Mouse (Mus musculus) neural tube, embryonic 10.5 days (tissue): Measurements from ENCODE around the gene Sigmar1.
"Not testable (repeated sequence)": the region's sequence is repeated elsewhere in the genome, so short reads cannot be mapped to it uniquely, and the experiment has no call there.

Source experiments
- DNase-seq: peaks from one replicate; pipeline ENCODE4 v3.0.0-alpha.2; 2017; ENCODE audit warnings: low spot score; ENCODE audit errors: extremely low spot score

Sigmar1 gene

DNA sequence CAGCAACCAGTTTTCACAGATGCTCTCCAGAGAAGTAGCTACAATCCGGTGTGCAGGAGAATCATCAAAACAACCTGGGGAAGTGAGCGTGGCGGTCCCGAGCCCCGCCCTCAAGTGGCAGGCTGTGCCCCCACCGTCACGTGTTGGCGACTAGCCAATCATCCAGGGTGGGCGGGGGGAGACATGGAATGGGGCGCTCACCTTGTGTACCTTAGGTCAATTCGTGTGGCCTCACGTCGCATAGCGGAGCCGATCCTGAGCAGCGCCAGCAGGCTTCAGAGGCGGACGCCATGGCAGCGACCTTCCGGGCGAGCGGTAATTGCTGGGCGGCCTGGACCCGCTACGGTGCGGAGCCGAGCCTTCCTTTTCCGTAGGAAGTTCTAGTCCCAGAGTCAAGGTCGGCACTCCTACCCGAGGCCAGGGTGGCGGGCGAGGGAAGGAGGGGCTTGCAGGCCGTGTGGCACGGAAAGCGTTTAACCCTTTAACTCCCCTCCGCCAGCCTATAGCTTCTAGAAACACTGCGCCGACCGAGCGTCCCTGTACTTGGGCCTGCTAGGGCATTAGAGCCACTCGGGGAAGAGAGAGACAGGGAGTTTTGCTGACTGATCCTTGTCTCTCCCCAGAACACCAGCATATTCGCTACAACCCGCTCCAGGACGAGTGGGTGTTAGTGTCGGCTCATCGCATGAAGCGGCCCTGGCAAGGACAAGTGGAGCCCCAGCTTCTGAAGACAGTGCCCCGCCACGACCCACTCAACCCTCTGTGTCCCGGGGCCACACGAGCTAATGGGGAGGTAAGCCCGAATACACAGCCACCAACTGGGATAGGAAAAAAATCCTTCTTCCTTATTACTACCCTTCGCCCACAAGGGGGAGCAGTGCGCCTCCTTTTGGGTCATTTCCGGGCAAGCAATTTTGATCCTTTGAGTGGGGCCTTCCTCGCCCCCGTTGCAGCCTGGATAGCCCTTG is at the start of gene Sigmar1:
TSS of gene Sigmar1 (minus strand) at position 820 of the 968 bp plus-strand sequence.
- DNase-seq = peak; percentile 85

DNA sequence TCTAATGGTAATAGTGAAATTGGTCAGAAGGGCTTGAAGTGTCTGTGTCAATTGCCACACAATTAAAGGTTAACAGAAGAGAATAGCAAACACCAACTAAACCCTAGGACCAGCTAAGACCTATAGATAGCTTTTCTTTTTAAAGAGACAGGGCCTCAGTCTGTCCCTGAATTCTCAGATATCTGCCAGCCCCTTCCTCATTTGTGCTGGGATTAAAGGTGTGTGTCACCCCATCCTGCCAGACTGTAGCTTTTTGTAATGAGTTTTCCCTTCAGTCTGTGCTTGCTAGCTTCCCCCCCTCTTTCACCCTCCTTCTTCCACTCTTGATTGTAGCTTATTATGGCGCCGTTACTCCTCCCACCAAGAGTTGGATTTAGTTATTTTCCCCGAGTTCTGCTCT is 27.2 kb upstream of the Sigmar1 start:
- not testable (repeated sequence) for DNase-seq

GRCm38 (mm10) chr4:41782711-41783110 is 26.8 kb upstream of the Sigmar1 start:
- DNase-seq = not testable (repeated sequence)

DNA sequence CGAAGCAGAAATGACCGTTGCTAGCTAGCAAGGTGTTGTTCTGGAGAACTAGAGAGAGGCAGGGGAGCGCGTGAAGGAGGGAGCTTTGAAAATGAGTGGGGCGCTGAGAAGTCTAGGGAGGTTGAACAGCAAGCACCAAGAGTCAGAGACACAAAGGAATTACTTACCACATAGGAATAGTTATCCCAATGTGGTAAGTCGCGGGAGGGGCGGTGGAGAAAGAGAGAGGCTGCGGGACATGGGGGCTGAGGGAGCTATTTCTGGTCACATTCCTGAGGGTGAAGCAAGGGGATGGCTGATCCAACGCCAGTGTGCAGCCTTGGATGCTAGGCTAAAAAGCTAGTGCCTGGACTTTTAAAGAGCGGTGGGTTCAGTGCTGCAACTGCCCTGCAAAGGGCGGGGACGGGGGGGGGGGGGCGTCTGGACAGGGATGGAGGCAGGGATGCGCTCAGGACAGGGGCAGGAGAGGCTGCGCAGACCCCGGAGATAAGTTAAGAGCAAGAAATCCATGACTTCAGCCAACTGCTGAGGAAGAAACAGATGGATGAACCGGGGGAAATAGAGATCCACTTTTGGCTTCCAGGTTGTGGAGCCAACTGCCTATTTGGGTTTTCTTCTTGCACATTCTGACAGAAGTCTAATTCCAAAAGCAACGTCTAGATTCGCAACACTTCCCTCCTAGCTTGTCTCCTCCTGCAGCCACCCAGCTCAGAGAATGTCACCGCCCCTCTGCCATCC is 26.0 kb upstream of the Sigmar1 start:
- not testable (repeated sequence) for DNase-seq

GRCm38 (mm10) chr4:41781271-41781670 is 25.3 kb upstream of the Sigmar1 start:
- DNase-seq = not testable (repeated sequence)

GRCm38 (mm10) chr4:41775840-41776239 is 19.9 kb upstream of the Sigmar1 start:
- not testable (repeated sequence) for DNase-seq

- not testable (repeated sequence) for DNase-seq
These were observed 18.5 kb upstream of the Sigmar1 start for GRCm38 (mm10) chr4:41774506-41774905.

GRCm38 (mm10) chr4:41774002-41774401 is 18.0 kb upstream of the Sigmar1 start, which contains the start of gene Ccl27a:
Gene Ccl27a, minus strand, starts transcription at chr4:41774247.
- DNase-seq = peak; percentile 74

DNA sequence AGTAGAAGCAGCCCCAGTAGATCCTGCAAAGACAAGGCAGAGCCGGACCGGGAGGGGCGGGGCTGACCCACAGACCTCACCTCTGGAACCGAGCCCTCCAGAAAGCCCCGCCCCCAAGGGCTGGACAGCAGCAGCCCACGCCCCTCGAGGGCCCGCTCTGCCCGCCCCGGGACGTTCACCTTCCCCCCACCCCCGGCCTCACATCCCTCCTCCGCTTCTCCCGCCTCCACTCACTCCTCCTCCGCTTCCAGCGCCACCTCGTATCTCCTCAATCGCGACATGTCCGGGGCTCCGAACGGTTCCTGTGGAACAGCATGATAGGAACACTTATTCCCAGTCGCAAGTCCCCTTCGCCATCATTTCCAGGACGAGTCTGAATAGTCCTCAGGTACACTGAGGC is 17.5 kb upstream of the Sigmar1 start:
- DNase-seq = peak; percentile 56

- DNase-seq = not testable (repeated sequence)
These were observed 17.0 kb upstream of the Sigmar1 start for GRCm38 (mm10) chr4:41772946-41773345.

DNA sequence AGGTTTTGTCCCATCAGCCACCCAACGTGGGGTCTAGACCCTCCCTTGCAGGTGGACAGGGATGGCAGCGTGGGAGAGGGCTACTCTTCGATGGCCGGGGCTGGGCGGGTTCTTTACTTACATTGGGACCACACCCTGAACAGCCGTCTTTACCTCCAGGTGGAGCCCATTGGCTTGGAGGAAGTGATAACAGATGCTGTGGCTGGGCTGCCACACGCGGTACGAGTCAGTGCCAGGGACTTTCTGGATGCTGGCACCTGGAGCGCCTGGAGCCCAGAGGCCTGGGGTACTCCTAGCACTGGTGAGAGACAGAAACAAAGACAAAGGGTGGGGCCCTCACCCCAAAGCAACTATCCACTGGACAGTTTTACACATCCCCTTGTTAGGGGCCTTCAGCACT is 11.3 kb upstream of the Sigmar1 start:
- not testable (repeated sequence) for DNase-seq

GRCm38 (mm10) chr4:41763176-41763575 is 7.2 kb upstream of the Sigmar1 start:
- not testable (repeated sequence) for DNase-seq

GRCm38 (mm10) chr4:41762688-41763114 is 6.7 kb upstream of the Sigmar1 start:
- peak; percentile 36 for DNase-seq

DNA sequence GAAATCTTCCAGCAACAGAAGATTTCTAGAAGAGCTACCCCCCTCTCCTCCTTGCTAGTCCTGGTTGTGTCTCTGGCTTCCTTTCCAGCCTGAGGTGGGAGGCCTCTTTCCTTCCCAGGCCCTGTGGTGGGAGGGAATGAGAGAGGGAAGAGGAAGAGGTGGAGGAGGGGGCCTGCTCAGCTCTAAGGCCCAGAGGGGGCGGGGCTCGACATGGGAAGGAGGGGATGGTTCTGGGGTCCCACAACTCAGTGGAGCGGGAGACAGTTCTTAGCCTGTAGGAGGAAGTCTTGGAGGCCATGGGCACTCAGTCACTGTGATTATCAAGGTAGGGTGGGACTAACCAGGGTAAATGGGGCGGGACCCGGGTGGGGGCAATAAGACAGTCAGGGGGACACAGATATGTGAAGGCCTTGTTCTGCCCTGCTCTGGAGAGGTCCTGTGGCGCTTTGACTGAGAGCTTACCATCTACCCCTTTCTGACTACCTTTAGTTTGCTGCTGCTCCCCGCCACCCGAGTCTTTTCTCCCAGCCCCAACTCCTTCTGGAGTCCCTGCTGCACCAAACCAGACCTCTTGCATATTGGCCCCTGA is 6.2 kb upstream of the Sigmar1 start:
- DNase-seq = peak; percentile 38

DNA sequence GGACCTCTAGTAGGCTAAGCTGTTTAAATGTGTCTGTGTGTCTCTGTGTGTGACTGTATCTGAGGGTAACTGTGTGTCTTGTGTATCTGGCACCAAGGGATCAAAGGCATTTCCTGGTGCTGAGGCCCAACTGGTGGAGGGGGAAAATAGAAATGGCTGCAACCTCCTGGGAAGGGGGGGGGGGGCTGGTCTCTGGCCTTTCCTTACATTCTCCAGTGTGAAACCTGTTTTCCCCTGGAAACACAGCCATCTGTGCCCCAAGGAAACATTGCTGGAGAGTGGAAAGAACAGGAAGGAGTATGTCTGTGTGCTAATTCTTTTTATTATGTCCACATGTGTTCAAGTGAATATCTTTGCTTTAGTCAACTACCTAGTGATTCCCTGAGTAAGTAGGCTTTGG is 5.7 kb upstream of the Sigmar1 start:
- no peak for DNase-seq

- DNase-seq = no peak
These were observed 5.0 kb upstream of the Sigmar1 start for GRCm38 (mm10) chr4:41760911-41761310.

DNA sequence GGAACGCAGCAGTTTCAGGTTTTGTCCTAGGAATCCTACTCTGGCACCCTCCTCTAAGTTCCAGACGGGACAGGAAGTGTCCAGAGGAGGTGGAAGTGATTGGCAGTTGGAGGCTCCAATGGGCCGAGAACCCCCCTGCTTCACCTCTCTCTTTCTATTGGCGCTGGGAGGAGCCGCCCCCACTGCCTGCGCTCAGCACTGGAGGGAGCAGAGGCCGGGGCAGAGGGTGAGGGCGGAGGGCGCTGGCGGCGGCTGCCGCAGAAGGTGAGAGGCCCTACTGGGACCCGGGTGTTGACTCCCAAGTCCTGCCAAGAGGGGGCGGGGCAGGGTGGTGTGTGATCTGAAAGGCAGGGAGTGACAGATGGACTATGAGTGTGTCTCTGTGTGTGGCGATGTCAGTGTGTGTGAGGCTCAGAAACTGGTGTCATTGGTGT is 4.3 kb upstream of the Sigmar1 start:
- DNase-seq = peak; percentile 83

DNA sequence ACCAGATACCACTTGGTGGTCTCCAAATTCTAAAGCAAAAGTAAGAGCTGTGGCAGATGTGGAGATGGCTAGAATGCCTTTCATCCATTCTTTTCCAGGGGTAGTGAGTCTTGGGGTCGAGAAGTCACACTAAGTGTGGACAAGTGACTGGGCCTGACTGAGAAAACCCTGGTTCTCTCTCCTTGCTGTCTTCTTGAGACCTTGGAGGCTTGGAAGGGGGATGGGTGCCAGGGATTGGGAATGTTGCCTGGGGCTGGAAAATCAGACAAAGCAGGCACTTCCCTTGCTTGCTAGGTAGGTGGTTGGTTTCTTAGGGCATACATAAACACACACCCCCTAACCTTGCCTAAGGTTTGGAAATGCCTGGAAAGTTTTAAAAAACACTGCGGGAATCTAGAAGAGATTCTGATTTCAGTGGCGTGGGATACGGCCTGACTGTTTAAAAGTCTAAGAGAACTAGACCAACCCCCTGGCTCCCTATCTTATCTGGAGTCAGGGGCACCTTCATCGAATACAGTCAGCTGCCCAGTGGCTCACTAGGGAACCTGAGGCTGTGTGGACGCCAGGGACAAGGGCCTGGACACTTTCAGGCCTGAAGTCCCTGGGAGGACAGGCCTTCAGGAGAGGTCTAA is 3.8 kb upstream of the Sigmar1 start:
- DNase-seq = no peak

DNA sequence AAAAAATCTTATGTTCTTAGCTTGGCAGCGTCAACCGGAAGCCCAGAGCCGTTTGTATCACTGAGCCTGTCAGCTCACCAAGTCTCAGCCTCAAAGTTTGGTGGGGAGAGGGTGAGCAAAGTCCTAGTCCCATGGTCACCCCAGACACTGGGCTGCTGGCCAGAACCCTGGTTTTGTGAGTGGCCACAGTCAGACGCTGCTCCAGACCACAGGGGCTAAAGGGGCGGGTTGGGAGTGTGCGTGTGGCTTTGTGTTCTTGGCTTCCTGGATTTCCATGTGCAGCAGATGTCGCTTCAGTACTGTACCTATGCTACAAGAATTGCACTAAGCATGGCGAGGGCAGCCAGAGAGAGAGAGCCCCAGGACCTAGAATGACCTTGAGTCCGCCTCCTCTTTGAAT is 3.2 kb upstream of the Sigmar1 start:
- DNase-seq = no peak

- no peak for DNase-seq
These were observed 2.7 kb upstream of the Sigmar1 start for GRCm38 (mm10) chr4:41758701-41759100.

DNA sequence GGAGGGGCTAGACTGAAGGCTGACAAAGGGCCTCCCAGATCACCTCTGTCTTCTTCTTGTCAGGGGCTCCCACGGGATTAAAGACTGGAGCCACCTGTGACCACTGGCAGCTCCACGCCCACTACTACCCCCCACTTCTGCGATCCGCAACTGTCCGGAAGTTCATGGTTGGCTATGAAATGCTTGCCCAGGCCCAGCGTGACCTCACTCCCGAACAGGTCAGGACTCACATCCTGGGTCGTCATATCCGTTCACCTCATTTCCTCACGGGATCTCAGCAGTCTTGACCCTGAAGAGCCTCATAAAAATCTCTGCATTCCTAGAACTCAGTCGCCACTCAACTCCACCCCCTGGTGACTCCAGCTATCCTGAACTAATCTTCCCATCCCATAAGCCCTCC is 2.1 kb upstream of the Sigmar1 start:
- no peak for DNase-seq
